Mouse (Mus musculus): ENCODE results near the gene Slc22a12. TPM values are rescaled to one million over a fixed set of nuclear protein-coding genes. Genes with fewer than 3 reads are reported as not detected.

The Slc22a12 gene
- polyA plus RNA-seq, 1 experiment from 2014 or later, result not detected

DNA sequence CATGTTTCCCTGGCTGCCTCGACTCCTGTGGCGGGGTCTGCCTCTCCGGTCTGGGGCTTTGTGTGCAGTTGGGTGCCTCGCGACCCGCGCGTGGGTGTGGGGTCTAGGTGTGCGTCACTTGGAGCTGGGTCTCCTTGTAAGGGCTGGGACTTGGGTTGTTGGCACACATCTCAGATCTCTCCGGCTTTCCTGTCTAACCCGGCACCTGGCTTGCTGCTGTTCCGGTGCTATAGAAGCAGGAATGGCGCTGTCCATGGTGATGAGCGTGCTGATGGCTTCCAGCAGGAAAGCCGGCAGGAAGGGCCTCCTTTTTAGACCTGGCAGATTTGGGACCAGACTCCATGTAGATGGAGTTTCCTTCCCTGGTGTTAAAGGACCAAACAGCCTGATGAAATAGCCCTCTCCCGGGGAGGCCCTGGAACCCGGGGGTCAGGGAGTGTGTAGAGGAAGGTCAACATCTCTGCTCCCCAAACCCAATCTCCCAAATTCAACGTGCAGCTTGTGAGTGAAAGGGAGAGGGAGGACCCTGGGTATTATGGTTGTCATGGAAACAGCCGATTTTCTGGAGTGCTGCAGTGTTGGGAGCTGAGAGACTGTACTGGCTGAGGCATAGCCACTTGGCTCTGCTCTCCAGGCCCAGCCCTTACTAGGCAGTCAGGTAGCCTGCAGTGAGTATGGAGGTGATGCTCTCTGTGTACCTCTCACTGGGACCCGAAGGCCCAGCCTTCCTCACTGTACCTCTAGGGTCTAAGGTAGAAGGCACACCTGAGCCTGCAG, 40.1 kb downstream of the Slc22a12 start:
- Histone ChIP-seq H3K27ac (replicated peaks) (no peak overlapping the region), H3K36me3 (ENCODE audit: control insufficient read depth, insufficient read depth, low read length) (no peaks in the 10 kb centered on the region), H3K4me2 (replicated peaks; ENCODE audit: low read depth) (peak overlapping the region; percentile 48), H3K9ac (ENCODE audit: low read length) (no peak overlapping the region), H3K27me3 (ENCODE audit: control insufficient read depth, insufficient read depth, low read length) (peaks cover 16% of the 10 kb centered on the region; the same call in 1 of the 2 replicates), H3K9me3 (ENCODE audit: control insufficient read depth, low read length) (no peaks in the 10 kb centered on the region), H3K4me3 (ENCODE audit: low read depth, low read length) (peak overlapping the region; percentile 23), H3K4me1 (replicated peaks; ENCODE audit: control insufficient read depth, insufficient read depth) (peaks cover 4% of the 10 kb centered on the region; the same call in 1 of the 2 replicates)
- ATAC-seq (ENCODE audit: low FRiP score, low TSS enrichment) (peak; percentile 30; the same call in 1 of the 2 replicates), DNase-seq (ENCODE audit: low spot score) (peak; percentile 83)
- no peak for TF ChIP-seq CTCF (IDR thresholded peaks at IDR 0.05; ENCODE audit: low read depth)
- no peak for TF ChIP-seq EP300 (optimal IDR thresholded peaks at IDR 0.05)
- 2% methylated on average over 20 of the region's 20 CpGs for WGBS

DNA sequence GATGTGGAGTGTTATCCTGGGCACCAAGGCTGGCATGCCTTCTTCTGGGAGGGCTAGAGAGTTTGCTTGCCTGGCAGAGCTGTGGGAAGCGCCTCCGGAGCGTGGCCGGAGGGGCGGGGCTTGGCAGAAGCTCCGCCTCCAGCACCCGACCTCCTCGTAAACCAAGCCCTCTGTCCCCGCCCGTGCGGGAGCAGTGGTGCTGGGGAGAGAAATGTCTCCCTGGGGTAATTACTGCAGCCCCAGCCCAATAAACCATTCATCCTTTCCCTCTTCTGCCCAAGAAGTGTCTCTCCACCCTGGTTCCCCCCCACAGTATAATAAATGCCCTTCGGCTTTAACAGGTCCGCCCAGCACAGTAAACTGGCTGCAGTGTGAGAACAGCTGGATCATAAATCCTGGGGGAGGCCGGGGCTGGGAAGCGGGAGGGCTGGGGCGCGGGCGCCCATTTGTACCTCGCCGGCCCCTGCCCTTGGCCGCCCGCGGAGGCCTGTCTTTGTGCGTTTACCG, 40.7 kb downstream of the Slc22a12 start:
- Histone ChIP-seq H3K9me3 (ENCODE audit: control insufficient read depth, low read length) (no peaks in the 10 kb centered on the region), H3K9ac (ENCODE audit: low read length) (no peak overlapping the region), H3K27ac (replicated peaks) (no peak overlapping the region), H3K4me3 (ENCODE audit: low read depth, low read length) (peak overlapping the region; percentile 23), H3K4me1 (replicated peaks; ENCODE audit: control insufficient read depth, insufficient read depth) (peaks cover 4% of the 10 kb centered on the region; the same call in 1 of the 2 replicates), H3K4me2 (replicated peaks; ENCODE audit: low read depth) (peak overlapping the region; percentile 48), H3K27me3 (ENCODE audit: control insufficient read depth, insufficient read depth, low read length) (peaks cover 17% of the 10 kb centered on the region; the same call in 1 of the 2 replicates), H3K36me3 (ENCODE audit: control insufficient read depth, insufficient read depth, low read length) (no peaks in the 10 kb centered on the region)
- DNase-seq (ENCODE audit: low spot score), result peak; percentile 51
- TF ChIP-seq CTCF (IDR thresholded peaks at IDR 0.05; ENCODE audit: low read depth), result no peak
- TF ChIP-seq EP300 (optimal IDR thresholded peaks at IDR 0.05), result no peak
- peak; percentile 41 for ATAC-seq (ENCODE audit: low FRiP score, low TSS enrichment)
- WGBS, result under 1% methylated on average over 19 of the region's 25 CpGs

DNA sequence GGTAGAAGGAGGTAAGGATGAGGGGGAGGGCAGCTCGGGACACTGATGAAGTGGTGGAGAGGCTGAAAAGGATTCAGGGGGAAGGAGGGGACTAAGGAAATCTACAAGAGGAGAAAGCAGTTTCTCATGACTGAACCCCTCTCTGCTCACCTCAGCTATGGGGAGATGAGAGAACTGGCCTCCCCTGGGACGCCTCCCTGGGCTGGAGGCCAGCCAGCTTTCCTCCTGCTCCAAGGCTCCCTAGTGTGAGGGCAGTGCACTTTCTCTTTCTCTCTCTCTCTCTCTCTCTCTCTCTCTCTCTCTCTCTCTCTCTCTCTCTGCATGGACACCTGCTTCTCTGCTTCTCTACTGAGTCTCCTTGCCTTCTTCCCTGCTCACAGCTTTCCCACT, 42.2 kb downstream of the Slc22a12 start:
- Histone ChIP-seq H3K4me1 (replicated peaks; ENCODE audit: control insufficient read depth, insufficient read depth) (peaks cover 4% of the 10 kb centered on the region; the same call in 1 of the 2 replicates), H3K4me3 (ENCODE audit: low read depth, low read length) (no peak overlapping the region), H3K36me3 (ENCODE audit: control insufficient read depth, insufficient read depth, low read length) (no peaks in the 10 kb centered on the region), H3K4me2 (replicated peaks; ENCODE audit: low read depth) (no peak overlapping the region), H3K9me3 (ENCODE audit: control insufficient read depth, low read length) (no peaks in the 10 kb centered on the region), H3K27me3 (ENCODE audit: control insufficient read depth, insufficient read depth, low read length) (peaks cover 17% of the 10 kb centered on the region; the same call in 1 of the 2 replicates), H3K9ac (ENCODE audit: low read length) (no peak overlapping the region), H3K27ac (replicated peaks) (no peak overlapping the region)
- 20% methylated on average over 2 of the region's 2 CpGs for WGBS
- ATAC-seq (ENCODE audit: low FRiP score, low TSS enrichment) (no peak), DNase-seq (ENCODE audit: low spot score) (no peak)
- TF ChIP-seq CTCF (IDR thresholded peaks at IDR 0.05; ENCODE audit: low read depth) (no peak), EP300 (optimal IDR thresholded peaks at IDR 0.05) (no peak)

DNA sequence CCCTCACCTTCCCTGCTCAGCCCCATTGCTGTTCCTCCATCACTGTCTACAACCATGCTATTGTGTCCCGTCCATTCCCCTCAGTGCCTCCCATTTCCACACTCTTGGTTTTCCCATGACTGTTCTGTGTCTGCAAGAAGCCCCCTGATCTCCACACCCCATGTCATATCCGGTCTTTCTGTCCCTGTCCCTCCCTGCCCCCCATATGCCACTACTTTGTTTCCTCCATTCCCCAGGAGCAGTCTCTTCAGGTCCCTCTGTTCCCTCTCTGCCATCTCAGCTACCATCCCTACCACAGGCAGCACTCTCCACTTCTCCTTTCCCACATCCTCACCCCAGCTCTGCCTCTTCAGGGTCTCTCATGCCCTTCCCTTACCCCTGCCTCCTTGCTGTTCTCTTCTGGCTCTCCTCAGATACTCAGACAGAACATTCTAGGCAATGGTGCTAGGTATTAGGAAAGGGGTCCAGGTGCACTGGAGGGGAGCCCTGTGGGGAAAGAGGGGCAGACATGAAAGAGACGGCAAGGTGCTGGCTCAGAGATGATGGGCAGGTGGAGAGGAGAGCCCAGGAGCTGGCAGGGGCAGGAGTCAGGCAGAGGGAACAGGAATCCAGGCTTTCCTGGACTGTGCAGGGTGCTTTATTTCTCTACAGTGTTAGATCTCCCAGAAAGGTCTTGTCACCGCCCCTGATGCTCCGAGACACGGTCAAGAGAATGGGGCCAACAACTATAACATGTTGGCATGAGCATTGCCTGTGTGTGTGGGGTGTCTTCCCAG, 42.8 kb downstream of the Slc22a12 start:
- H3K4me2 ChIP-seq (replicated peaks; ENCODE audit: low read depth), result no peak overlapping the region
- H3K4me3 ChIP-seq (ENCODE audit: low read depth, low read length), result no peak overlapping the region
- ATAC-seq (ENCODE audit: low FRiP score, low TSS enrichment), result no peak
- 56% methylated on average over 6 of the region's 6 CpGs for WGBS
- H3K36me3 ChIP-seq (ENCODE audit: control insufficient read depth, insufficient read depth, low read length), result no peaks in the 10 kb centered on the region
- H3K9ac ChIP-seq (ENCODE audit: low read length), result no peak overlapping the region
- no peaks in the 10 kb centered on the region for H3K9me3 ChIP-seq (ENCODE audit: control insufficient read depth, low read length)
- peaks cover 18% of the 10 kb centered on the region; the same call in 1 of the 2 replicates for H3K27me3 ChIP-seq (ENCODE audit: control insufficient read depth, insufficient read depth, low read length)
- H3K4me1 ChIP-seq (replicated peaks; ENCODE audit: control insufficient read depth, insufficient read depth), result peaks cover 4% of the 10 kb centered on the region; the same call in 1 of the 2 replicates
- H3K27ac ChIP-seq (replicated peaks), result no peak overlapping the region
- TF ChIP-seq CTCF (IDR thresholded peaks at IDR 0.05; ENCODE audit: low read depth), result no peak
- TF ChIP-seq EP300 (optimal IDR thresholded peaks at IDR 0.05), result no peak
- no peak for DNase-seq (ENCODE audit: low spot score)

DNA sequence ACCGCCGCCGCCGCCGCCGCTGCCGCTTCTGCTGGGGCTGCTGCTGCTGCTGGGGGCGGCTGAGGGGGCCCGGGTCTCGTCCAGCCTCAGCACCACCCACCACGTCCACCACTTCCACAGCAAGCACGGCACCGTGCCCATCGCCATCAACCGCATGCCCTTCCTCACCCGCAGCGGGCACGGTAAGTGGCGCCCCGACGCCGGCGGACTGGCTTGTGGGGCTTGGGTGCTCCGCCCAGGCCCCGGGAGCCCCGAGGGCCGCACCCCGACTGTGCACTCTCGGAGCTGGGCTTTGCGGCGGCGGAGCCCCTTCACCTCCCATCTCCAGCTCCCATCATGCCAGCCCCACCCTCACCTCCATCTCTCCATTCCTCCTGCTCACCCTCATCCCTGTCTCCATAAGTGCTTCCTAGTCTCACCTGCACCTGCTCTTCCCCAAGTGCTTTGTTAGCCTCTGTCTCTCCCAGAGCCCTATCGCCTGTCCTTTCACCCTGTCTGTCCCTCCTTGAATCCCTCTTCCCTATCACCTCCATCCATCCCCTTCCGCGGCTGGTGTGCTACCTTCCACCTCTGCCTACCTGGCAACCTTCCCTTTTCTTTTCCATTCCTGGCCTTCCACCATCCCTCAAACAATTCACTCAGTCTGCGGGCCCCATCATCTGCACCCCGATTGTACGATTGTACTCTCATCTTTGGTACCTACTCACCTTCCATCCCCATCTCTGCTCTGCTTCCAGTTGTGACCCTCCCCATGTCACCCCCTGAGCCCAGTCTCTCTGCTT, 44.3 kb downstream of the Slc22a12 start:
- peak overlapping the region; percentile 31; the same call in 1 of the 2 replicates for H3K9ac ChIP-seq (ENCODE audit: low read length)

More for the DNA sequence above, 44.3 kb downstream of the Slc22a12 start:
- H3K9me3 ChIP-seq (ENCODE audit: control insufficient read depth, low read length), result no peaks in the 10 kb centered on the region
- peaks cover 19% of the 10 kb centered on the region; the same call in 1 of the 2 replicates for H3K27me3 ChIP-seq (ENCODE audit: control insufficient read depth, insufficient read depth, low read length)
- no peak for TF ChIP-seq CTCF (IDR thresholded peaks at IDR 0.05; ENCODE audit: low read depth)
- no peak for TF ChIP-seq EP300 (optimal IDR thresholded peaks at IDR 0.05)
- peak overlapping the region; percentile 39 for H3K4me3 ChIP-seq (ENCODE audit: low read depth, low read length)
- ATAC-seq (ENCODE audit: low FRiP score, low TSS enrichment), result no peak
- no peak overlapping the region for H3K27ac ChIP-seq (replicated peaks)
- no peak for DNase-seq (ENCODE audit: low spot score)
- H3K36me3 ChIP-seq (ENCODE audit: control insufficient read depth, insufficient read depth, low read length), result no peaks in the 10 kb centered on the region
- H3K4me2 ChIP-seq (replicated peaks; ENCODE audit: low read depth), result peak overlapping the region; percentile 60
- peaks cover 4% of the 10 kb centered on the region; the same call in 1 of the 2 replicates for H3K4me1 ChIP-seq (replicated peaks; ENCODE audit: control insufficient read depth, insufficient read depth)
- 6% methylated on average over 25 of the region's 38 CpGs for WGBS
